Mouse (Mus musculus) adrenal gland, adult (tissue): ENCODE measurements around the gene Pgghg.
"Not testable (repeated sequence)": the region's sequence is repeated elsewhere in the genome, so short reads cannot be mapped to it uniquely, and the experiment has no call there.

ENCODE experiments used
- DNase-seq, 2 experiments: peaks; one replicate each; pipeline ENCODE4 v3.0.0; 2022 to 2023; ENCODE audit warnings: low spot score in 1 of 2; ENCODE audit not compliant: inconsistent age in 2 of 2

Gene Pgghg

GRCm38 (mm10) chr7:140953800-140954732 is 12.9 kb downstream of the Pgghg start:
- peak; percentile 40 to 76 for DNase-seq

DNA sequence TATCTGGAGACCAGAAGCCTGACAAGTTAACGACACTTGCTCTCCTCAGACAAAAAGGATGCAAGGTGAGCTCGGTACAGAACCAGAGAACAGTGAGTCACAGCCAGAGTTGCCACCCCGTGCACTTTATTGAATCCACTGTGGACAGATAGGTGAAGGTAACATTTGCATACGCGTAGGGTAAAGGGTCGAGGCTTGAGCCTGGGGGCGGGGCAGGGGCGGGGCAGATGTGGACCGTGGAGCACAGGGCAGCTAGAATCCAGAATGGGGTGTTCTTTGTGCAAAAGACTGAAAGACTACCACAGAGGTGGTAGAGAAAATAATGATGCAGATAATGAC is 13.5 kb downstream of the Pgghg start:
- DNase-seq = peak in 1 of 2 experiments; percentile 43

DNA sequence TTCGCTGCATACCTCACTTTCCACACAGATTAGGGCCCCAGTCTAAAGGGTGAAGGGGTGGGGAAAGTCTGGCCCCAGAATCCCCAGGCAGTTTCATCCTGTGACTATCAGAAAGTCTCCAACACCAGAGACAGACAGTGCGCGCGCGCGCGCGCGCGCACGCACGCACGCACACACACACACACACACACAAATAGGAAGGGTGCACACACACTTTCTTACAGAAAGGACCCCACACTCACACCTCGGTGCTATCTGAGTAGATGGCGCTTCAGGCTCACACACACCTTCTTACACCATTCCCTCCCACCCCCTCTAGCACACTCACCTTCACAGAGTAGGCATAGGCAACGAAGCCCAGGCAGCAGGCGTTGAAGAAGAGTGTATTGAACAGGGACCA is 14.2 kb downstream of the Pgghg start:
- DNase-seq = no peak

- DNase-seq = peak; percentile 88 to 95
These were observed 14.8 kb downstream of the Pgghg start, which contains the start of the genes Gm45717 and Ifitm2 for GRCm38 (mm10) chr7:140955758-140956555. Gm45717 (minus strand) TSS chr7:140955937. Ifitm2 (minus strand) TSS chr7:140955987.

DNA sequence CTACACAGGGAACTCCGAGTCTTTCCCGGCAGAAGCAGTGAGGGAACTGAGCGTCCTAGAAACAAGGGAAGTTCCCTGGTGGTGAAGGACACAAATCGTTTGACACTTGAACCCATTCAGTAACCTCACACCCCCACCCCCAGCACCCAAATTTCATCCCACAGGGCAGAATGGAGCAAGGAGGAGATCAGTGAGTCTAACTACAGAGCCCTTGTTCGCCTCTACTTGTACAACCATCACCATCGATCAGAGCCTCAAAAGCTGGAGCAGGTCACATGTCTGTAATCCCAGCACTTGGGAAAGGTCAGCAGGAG is 15.3 kb downstream of the Pgghg start:
- no peak for DNase-seq

GRCm38 (mm10) chr7:140959181-140959901 is 18.1 kb downstream of the Pgghg start:
- peak; percentile 56 to 86 for DNase-seq

DNA sequence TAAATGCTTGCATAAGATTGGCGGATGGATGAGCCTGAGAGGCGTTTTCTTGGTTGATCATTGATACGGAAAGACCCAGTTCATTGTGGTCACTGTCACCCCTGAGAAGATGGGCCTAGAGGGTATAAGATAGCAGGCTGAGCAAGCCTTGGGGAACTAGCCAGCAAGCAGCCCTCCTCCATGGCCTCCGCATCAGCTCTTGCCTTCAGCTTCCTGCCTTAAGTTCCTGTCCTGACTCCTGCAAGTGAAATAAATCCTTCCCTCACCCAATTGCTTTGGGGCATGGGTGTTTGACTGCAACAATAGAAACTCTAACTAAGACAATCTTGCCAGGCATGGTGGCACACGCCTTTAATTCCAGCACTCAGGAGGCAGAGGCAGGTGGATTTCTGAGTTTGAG is 18.8 kb downstream of the Pgghg start:
- no peak for DNase-seq

DNA sequence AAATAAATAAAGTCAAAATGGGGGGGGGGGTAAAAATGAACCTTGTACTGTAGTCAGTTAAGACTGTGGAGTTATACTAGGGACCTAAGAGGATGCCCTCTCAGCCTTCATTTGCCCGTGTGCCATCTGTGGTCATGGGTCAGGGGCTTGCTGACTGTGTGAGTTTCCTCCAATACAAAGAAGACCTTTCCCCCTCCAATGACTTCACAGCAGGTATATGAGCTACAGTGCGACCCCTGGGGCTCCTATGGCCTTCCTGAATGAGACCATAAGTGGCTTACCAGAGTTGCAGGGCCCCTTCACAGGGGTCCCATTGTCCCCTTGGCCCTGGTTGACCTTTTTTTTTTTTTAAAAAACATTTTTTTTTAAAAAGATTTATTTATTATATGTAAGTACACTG is 20.2 kb downstream of the Pgghg start:
- no peak for DNase-seq

DNA sequence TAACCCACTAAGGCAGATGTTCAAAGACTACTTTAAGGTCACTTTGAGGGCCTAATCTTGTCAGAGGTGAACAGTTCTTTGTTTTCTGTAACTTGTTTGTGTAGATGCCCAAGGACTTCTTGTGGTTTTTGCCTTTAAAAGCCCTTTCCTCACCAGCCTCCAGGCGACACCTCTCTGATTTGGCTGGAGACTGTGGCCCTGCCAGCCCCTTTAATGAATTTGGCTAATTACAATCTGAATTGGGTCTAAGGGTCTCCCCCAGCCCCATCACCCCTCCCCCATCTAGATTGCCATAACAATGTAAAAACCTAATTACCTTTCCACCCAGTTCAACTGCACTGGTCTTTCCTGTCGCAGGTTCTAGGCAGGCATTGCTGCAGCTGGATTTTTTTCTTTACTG is 21.5 kb downstream of the Pgghg start:
- DNase-seq = no peak

DNA sequence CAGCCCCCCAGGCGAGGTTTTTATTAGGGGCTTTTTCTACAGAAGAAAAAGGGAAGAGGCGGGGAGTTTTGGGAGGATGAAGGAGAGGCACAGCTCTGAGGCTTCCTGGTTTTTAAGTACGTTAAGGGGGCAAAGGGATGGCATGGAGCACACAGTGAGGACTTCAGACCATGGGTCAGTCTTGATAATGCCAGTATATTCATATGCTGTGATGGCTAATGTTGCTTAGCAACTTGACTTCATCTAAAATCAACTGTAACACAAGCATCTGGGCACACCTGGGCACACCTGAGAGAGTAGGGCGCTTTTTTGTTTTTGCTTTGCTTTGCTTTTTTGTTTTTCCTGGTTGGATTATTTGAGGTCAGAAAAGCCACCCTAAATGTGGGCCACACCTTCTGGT is 25.7 kb downstream of the Pgghg start, which contains the start of gene Ifitm1:
Gene Ifitm1 (plus strand): TSS at position 301 of the 400 bp plus-strand sequence.
- DNase-seq = no peak

DNA sequence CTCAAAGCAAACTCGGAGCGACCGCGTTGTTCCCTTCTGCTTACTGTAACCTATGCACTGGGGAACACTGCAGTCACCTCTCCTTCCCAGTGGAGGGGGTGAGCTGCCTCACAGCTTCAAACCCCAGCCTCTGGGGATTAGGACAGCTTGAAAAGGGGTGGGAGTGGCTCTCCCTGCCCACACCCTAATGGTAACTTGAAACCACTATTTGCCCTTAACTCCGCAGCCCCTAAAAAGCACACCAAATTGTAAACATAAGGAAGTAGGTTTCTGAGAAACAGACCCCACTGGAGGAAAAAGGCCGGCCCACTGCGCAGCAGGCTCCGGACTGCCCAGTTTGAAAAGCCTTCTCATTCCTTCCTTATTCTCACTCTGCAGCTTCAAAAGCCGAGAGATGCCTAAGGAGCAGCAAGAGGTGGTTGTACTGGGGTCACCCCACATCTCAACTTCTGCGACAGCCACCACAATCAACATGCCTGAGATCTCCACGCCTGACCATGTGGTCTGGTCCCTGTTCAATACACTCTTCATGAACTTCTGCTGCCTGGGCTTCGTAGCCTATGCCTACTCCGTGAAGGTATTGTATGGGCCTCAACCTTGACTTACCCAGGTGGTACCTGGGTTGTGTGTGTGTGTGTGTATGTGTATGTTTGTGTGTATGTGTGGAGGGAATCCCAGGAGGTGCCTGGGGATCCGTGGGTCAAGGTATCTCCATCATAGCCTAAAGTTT is 26.8 kb downstream of the Pgghg start:
- DNase-seq = no peak

- not testable (repeated sequence) for DNase-seq
These were observed 27.5 kb downstream of the Pgghg start for GRCm38 (mm10) chr7:140968710-140969109.

DNA sequence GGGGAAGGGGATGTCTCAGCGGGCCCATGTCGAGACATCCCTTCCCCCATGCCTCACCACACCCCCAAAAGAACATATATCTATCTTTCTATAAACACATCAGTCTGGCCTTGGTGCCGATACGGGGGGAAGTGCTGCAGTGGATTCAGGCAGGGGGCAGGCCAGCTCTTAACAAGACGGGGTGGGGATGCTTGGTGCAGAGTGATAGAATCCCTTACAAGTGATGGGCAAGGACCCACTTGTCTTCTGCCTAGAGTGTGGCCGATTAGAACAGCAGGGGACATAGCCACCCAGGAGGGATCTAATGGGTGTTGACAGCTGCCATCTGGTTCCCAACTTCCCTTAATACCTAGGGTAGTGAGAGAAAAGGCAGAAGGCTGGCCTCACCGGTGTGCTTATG is 29.7 kb downstream of the Pgghg start:
- DNase-seq = no peak

DNA sequence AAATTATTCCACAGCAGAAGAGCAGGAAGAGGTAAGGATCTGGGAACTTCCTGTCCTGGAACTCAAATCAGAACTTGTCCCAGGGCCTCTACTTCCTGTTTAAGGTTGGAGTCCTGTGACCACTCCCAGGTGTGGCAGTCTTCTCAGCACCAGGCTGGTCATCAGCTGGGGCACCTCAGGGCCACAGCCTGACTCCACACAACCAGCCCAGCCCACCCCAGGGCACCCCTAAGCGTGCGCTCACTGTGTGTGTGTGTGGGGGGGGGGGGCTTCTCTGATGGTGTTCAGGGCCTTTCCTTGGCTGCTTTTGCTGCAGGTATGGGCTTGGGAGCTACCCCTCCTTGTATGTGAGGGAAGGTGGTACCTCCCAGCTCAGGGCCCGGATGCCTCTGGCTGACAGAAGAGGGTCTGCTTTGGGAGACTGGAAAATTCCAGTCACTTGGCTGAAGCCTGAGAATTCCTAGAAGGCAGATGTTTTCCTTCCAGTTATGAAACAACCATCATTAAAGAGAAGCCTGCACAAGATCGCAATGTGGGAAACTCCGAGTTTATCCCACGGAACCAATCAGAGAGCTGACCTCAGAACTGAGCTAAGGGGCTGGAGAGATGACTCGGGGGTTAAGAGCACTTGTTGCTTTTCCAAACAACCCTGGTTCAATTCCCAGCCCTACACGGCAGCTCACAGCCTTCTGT is 30.4 kb downstream of the Pgghg start:
- DNase-seq = no peak

- DNase-seq = peak in 1 of 2 experiments; percentile 52
These were observed 32.4 kb downstream of the Pgghg start for GRCm38 (mm10) chr7:140973396-140974165.

GRCm38 (mm10) chr7:140974940-140975339 is 33.7 kb downstream of the Pgghg start:
- no peak for DNase-seq

- no peak for DNase-seq
These were observed 34.3 kb downstream of the Pgghg start for GRCm38 (mm10) chr7:140975465-140975864.

DNA sequence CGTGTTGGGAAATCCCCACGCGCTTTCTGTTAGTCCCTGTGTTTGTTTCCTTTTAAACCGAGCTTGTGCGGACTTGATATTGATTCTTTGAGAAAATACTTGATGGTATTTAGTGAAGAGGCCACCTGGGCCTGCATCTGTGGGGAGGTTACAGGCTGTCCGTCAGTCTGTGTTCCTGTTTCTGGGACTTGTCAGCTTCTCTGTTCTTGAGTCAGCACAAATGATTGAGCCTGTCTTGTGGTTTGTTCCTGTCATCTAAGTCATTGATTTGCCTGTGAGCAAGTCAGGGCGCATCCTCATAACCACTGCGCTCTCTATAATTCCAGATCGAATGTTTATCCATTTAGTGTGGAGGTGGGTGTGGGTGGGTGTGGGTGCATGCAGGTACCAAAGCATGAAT is 35.5 kb downstream of the Pgghg start:
- not testable (repeated sequence) for DNase-seq

- no peak for DNase-seq
These were observed 40.5 kb downstream of the Pgghg start for GRCm38 (mm10) chr7:140981704-140982103.
